Mouse (Mus musculus): ENCODE measurements around the gene Fam213a. TPM values are rescaled to one million over a fixed set of nuclear protein-coding genes. Genes with fewer than 3 reads are reported as not detected.

The Fam213a gene
- polyA plus RNA-seq, 1 experiment from 2014 or later: 81.6 TPM

GRCm38 (mm10) chr14:41021246-41021645 lies 7.7 kb upstream of the Fam213a start:
- H3K27ac ChIP-seq: no peak overlapping the region

GRCm38 (mm10) chr14:41017460-41017859 lies 3.9 kb upstream of the Fam213a start:
- Histone ChIP-seq H3K27ac (no peak overlapping the region), H3K36me3 (no peaks in the 10 kb centered on the region), H3K4me1 (replicated peaks) (peaks cover 14% of the 10 kb centered on the region), H3K4me3 (no peak overlapping the region), H3K27me3 (no peaks in the 10 kb centered on the region), H3K4me2 (no peak overlapping the region), H3K9ac (no peak overlapping the region), H3K9me3 (no peaks in the 10 kb centered on the region)
- 82% methylated on average over 5 of the region's 5 CpGs for WGBS
- no peak for ATAC-seq (ENCODE audit: low FRiP score)

More at GRCm38 (mm10) chr14:41021246-41021645, 7.7 kb upstream of the Fam213a start:
- no peaks in the 10 kb centered on the region for H3K9me3 ChIP-seq
- H3K4me3 ChIP-seq: no peak overlapping the region
- no peak for ATAC-seq (ENCODE audit: low FRiP score)
- no peaks in the 10 kb centered on the region for H3K4me1 ChIP-seq (replicated peaks)
- no peaks in the 10 kb centered on the region for H3K36me3 ChIP-seq
- H3K27me3 ChIP-seq: no peaks in the 10 kb centered on the region
- WGBS: 88% methylated on average over 3 of the region's 3 CpGs
- H3K4me2 ChIP-seq: no peak overlapping the region
- no peak overlapping the region for H3K9ac ChIP-seq

GRCm38 (mm10) chr14:41014701-41015240 lies 1.2 kb upstream of the Fam213a start:
- Histone ChIP-seq H3K4me3 (no peak overlapping the region), H3K27ac (no peak overlapping the region), H3K36me3 (no peaks in the 10 kb centered on the region), H3K9ac (no peak overlapping the region), H3K27me3 (no peaks in the 10 kb centered on the region), H3K9me3 (no peaks in the 10 kb centered on the region), H3K4me2 (no peak overlapping the region), H3K4me1 (replicated peaks) (peaks cover 15% of the 10 kb centered on the region)
- 77% methylated on average over 5 of the region's 5 CpGs for WGBS
- ATAC-seq (ENCODE audit: low FRiP score): no peak

GRCm38 (mm10) chr14:41013143-41013542 lies 445 bp downstream of the Fam213a start:
- Histone ChIP-seq H3K4me2 (peak overlapping the region; percentile 74), H3K27ac (peak overlapping the region; percentile 87), H3K27me3 (no peaks in the 10 kb centered on the region), H3K9me3 (no peaks in the 10 kb centered on the region), H3K4me3 (peak overlapping the region; percentile 61), H3K36me3 (no peaks in the 10 kb centered on the region), H3K4me1 (replicated peaks) (peaks cover 17% of the 10 kb centered on the region), H3K9ac (peak overlapping the region; percentile 90)
- 18% methylated on average over 9 of the region's 9 CpGs for WGBS
- peak; percentile 17; the same call in 1 of the 2 replicates for ATAC-seq (ENCODE audit: low FRiP score)

GRCm38 (mm10) chr14:41011916-41012315 lies 1.7 kb downstream of the Fam213a start:
- Histone ChIP-seq H3K4me3 (no peak overlapping the region), H3K36me3 (no peaks in the 10 kb centered on the region), H3K27ac (no peak overlapping the region), H3K27me3 (no peaks in the 10 kb centered on the region), H3K4me1 (replicated peaks) (peaks cover 17% of the 10 kb centered on the region), H3K9ac (no peak overlapping the region), H3K4me2 (no peak overlapping the region), H3K9me3 (no peaks in the 10 kb centered on the region)
- no peak for ATAC-seq (ENCODE audit: low FRiP score)
- 87% methylated on average over 3 of the region's 3 CpGs for WGBS

- H3K4me1 ChIP-seq (replicated peaks): peaks cover 27% of the 10 kb centered on the region
- 86% methylated on average over 2 of the region's 2 CpGs for WGBS
- H3K4me3 ChIP-seq: no peak overlapping the region
- H3K4me2 ChIP-seq: no peak overlapping the region
- no peak overlapping the region for H3K27ac ChIP-seq
- ATAC-seq (ENCODE audit: low FRiP score): no peak
- no peaks in the 10 kb centered on the region for H3K36me3 ChIP-seq
- no peaks in the 10 kb centered on the region for H3K9me3 ChIP-seq
- no peaks in the 10 kb centered on the region for H3K27me3 ChIP-seq
- H3K9ac ChIP-seq: no peak overlapping the region
These were observed 5.5 kb downstream of the Fam213a start for GRCm38 (mm10) chr14:41008138-41008537.

DNA sequence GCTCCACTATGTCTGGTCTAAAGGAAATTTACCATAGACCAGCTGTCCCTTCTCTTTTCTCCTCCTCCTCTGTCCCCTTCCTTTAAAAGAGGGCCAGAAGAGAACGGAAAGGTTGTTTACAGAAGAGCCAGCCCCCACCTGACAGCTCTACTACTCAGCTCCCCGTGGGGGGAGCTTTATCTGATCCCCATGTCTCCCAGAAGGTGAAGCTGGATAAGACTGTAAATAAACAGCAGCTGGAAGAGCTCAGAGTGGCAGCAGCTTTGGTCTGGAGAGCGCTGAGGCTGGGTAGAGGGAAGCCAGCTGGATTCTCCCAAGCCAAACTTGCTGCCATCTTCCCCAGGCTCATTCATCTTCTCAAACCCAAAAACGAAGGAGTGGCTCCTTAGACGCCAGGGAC lies 5.9 kb downstream of the Fam213a start:
- H3K4me2 ChIP-seq: no peak overlapping the region
- WGBS: 47% methylated on average over 5 of the region's 5 CpGs
- no peak overlapping the region for H3K4me3 ChIP-seq
- no peaks in the 10 kb centered on the region for H3K27me3 ChIP-seq
- H3K4me1 ChIP-seq (replicated peaks): peaks cover 22% of the 10 kb centered on the region
- H3K27ac ChIP-seq: no peak overlapping the region
- ATAC-seq (ENCODE audit: low FRiP score): no peak
- no peak overlapping the region for H3K9ac ChIP-seq
- H3K36me3 ChIP-seq: no peaks in the 10 kb centered on the region
- H3K9me3 ChIP-seq: no peaks in the 10 kb centered on the region

GRCm38 (mm10) chr14:41006899-41007298 lies 6.7 kb downstream of the Fam213a start:
- Histone ChIP-seq H3K4me3 (no peak overlapping the region), H3K36me3 (peaks cover 5% of the 10 kb centered on the region; the same call in 1 of the 2 replicates), H3K9me3 (no peaks in the 10 kb centered on the region), H3K9ac (no peak overlapping the region), H3K27ac (no peak overlapping the region), H3K4me2 (no peak overlapping the region), H3K4me1 (replicated peaks) (peaks cover 19% of the 10 kb centered on the region), H3K27me3 (no peaks in the 10 kb centered on the region)
- ATAC-seq (ENCODE audit: low FRiP score): no peak
- WGBS: 52% methylated on average over 3 of the region's 3 CpGs

DNA sequence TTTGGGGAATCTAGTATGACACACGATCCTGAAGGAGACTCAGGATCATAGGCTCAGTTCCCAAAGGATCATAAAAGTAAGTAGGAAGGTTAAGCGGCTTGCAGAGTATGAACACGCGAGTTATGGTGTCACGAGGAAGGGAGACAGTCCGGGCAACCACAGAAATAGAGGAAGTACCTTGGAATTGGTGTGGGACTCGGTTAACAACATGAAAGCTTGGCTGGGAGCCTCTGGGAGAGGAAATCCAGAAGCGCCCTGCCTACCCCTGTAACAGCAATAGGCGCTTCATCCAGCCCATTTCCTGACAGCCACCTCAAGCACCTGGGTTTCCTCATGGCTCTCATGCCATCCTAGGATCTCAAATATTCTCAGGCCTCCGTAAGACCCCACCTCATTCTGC lies 7.3 kb downstream of the Fam213a start:
- Histone ChIP-seq H3K27ac (no peak overlapping the region), H3K4me1 (replicated peaks) (peaks cover 19% of the 10 kb centered on the region), H3K4me3 (no peak overlapping the region), H3K9me3 (no peaks in the 10 kb centered on the region), H3K4me2 (no peak overlapping the region), H3K9ac (no peak overlapping the region), H3K36me3 (peaks cover 11% of the 10 kb centered on the region), H3K27me3 (no peaks in the 10 kb centered on the region)
- no peak for ATAC-seq (ENCODE audit: low FRiP score)
- 93% methylated on average over 10 of the region's 10 CpGs for WGBS

GRCm38 (mm10) chr14:41005716-41006115 lies 7.9 kb downstream of the Fam213a start:
- H3K36me3 ChIP-seq: peaks cover 16% of the 10 kb centered on the region
- ATAC-seq (ENCODE audit: low FRiP score): no peak
- H3K4me2 ChIP-seq: no peak overlapping the region
- H3K27me3 ChIP-seq: no peaks in the 10 kb centered on the region
- no peak overlapping the region for H3K9ac ChIP-seq
- 88% methylated on average over 9 of the region's 9 CpGs for WGBS
- H3K4me1 ChIP-seq (replicated peaks): peaks cover 19% of the 10 kb centered on the region
- H3K4me3 ChIP-seq: no peak overlapping the region
- H3K27ac ChIP-seq: no peak overlapping the region
- no peaks in the 10 kb centered on the region for H3K9me3 ChIP-seq

- no peak for ATAC-seq (ENCODE audit: low FRiP score)
- 7% methylated on average over 22 of the region's 22 CpGs for WGBS
- no peaks in the 10 kb centered on the region for H3K9me3 ChIP-seq
- H3K27ac ChIP-seq: no peak overlapping the region
- peak overlapping the region; percentile 30; the same call in 1 of the 2 replicates for H3K9ac ChIP-seq
- H3K4me1 ChIP-seq (replicated peaks): peaks cover 19% of the 10 kb centered on the region
- H3K4me3 ChIP-seq: 0 out of 2 replicates have a peak overlapping the region, but pooled peaks have one; percentile 4
- peak overlapping the region; percentile 46 for H3K4me2 ChIP-seq
- H3K27me3 ChIP-seq: no peaks in the 10 kb centered on the region
- peaks cover 26% of the 10 kb centered on the region for H3K36me3 ChIP-seq
These were observed 9.1 kb downstream of the Fam213a start for GRCm38 (mm10) chr14:41004201-41005141.

DNA sequence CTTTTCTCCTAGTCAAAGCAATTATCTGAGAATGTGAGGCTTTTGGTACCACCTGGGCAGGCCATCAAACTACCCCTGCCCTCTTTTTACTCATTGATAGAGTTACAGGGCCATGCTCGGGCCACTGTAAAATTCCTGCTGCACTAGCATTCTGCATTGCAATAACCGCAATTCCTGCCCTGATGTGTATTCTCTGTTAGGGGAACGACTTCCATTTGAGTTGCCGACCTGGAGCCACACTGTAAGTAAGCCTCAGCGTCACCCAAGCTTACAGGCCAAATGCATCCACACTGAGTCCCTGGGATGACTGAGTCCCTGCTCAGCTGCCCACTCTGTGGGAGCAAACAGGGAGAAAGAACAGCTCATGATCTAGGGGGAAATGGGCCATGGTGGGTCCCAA lies 12.0 kb downstream of the Fam213a start:
- 91% methylated on average over 5 of the region's 5 CpGs for WGBS
- Histone ChIP-seq H3K9me3 (no peaks in the 10 kb centered on the region), H3K36me3 (peaks cover 52% of the 10 kb centered on the region), H3K4me1 (replicated peaks) (peaks cover 17% of the 10 kb centered on the region), H3K27me3 (no peaks in the 10 kb centered on the region), H3K4me3 (no peak overlapping the region), H3K4me2 (no peak overlapping the region), H3K9ac (no peak overlapping the region), H3K27ac (no peak overlapping the region)
- no peak for ATAC-seq (ENCODE audit: low FRiP score)

Data from hindbrain, embryonic 13.5 days (tissue).